Mouse (Mus musculus): ENCODE data around the gene Ankzf1. TPM values are rescaled to one million over a fixed set of nuclear protein-coding genes. Genes with fewer than 3 reads are reported as not detected.
"Not testable (repeated sequence)": the region's sequence is repeated elsewhere in the genome, so short reads cannot be mapped to it uniquely, and the experiment has no call there.

The Ankzf1 gene
- total RNA-seq, 2 experiments from 2014 or later: 13.0 to 18.5 TPM

DNA sequence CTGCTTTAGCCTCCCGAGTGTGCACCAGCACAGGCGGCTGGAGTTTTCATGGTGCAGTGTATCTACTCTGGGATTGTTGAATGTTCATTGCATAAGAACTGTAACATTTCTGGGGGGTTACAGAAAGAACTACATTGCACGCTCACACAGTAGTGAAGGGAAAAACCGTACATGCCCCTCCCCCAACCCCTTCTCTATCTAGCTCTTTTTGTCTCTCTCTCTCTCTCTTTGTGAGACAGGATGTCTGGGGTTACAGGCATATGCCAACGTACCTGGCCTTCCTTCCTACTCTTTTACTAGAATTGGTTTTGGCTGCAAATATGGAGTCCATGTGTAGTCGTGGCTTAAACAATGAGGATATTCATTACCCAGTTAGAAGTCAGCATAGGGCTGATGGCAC lies 31.0 kb downstream of the Ankzf1 start:
- DNase-seq (ENCODE audit: low spot score in 2 of 2): no peak

DNA sequence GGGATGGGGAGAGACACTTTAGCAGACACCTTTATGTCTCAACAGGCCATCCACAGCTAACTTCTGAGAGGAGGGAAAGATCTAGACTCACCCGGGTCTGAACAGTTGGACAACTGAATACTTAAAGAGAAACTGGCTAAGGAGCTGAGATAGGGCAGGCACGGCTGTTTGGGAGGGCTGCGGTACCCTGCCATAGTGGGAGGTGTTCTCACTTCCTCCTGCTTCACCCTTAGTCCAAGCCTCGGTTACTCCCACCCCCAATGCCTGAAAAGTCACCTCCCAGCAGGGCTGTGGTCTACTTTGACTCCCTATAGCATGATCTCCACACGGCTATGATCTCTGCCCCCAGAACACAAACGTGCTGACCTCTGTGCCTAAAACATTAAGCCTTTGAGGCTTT lies 31.6 kb downstream of the Ankzf1 start:
- no peak for DNase-seq (ENCODE audit: low spot score in 2 of 2)

DNA sequence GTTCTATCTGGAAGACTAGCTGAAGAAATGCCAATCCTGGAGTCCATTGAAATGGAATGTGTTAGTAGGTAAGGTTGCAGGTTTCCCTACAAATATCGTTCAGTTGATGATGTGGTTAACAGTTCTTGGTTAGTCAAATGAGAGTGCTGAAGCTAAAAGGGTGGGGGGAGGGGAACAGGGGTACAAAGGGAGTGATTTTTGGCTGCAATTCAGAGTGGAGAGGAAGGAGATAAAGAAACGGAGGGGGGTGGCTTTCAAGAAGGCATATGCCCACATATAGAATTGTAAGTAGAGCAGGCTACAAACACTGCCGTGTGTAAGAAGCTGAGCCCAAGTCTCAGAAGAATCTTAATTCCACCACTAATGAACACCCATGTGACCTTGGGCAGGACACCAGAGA lies 33.5 kb downstream of the Ankzf1 start:
- DNase-seq (ENCODE audit: low spot score in 2 of 2): no peak

DNA sequence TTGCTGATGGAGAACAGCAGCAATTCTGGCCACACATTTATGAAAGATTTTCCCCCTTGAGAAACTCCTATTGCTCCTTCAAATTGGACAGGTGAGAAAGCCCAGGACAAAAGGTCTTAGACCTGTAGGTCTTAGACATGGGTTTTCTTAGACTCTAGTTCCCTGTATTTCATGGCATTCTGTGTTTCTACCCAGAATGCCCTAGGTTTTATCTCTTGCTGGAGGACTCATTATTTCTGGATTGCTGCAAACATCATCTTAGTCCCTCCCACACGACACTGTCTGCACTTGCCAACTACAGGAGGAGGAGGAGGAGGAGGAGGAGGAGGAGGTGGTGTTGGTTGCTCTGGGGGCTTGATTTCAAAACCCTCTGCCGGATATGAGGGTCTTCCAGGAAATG lies 34.2 kb downstream of the Ankzf1 start:
- DNase-seq (ENCODE audit: low spot score in 2 of 2): no peak

DNA sequence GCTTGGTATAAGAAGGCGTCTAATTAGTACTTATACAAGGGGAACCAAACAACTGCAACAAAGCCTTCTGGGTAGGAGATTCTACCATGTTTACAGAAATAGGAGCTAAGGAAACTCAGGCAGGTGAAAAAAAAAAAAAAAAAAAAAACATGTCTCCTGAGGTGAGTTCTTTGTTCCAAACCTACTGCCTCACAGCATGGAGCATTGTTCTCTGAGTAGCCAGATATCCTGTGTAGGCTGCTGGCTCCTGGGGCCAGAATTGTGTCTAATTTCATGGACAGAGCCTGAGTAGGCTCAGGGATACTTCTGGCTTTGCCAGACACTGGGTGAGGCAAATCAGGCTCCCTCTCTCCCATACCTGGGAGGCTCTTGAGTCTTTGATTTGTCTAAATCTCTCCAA lies 35.7 kb downstream of the Ankzf1 start:
- DNase-seq (ENCODE audit: low spot score in 2 of 2): no peak

DNA sequence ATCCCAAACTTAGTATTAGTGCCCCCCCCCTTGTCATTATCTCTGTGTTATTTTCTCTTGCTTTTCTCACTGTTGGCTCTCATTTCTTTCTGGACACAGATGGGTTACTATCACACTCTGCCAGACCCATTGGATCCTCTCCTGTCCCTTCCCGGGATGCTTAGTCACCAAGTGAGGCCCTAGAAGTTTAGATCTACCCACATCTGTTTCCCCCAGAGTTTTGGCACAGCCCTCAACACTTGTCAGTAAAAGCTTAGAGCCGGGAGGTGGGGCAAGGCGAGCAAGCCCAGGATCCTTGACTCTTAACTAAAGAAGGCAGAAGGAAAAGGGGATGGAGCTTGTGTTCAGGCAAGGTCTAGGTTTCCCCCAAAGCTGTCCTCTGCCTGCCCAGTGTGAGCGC lies 37.2 kb downstream of the Ankzf1 start:
- DNase-seq (ENCODE audit: low spot score in 2 of 2): no peak

DNA sequence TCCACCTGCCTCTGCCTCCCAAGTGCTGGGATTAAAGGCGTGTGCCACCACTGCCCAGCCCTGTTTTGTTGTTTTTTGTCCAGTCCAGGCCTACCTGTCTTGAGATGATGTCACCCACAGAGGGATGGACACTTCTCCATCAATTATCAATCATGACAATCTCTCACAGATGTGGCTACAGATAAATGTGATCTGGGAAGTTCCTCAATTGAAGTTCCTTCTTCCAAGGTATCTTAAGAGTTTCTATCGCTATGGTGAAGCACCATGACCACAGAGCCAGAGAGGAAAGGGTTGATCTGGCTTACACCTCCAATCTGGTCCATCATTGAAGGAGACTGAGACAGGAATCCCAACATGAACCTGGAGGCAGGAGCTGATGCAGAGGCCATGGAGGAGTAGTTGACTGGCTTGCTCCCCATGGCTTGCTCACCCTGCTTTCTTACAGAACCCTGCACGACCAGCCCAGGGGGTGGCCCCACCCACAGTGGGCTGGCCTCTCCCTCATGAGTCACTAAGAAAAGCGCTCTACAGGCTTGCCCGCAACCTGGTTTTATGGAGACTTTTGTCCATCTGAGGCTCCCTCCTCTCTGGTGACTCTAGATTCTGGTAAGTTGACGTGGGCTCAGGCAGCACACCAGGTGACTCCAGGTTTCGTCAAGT lies 38.5 kb downstream of the Ankzf1 start:
- no peak for DNase-seq (ENCODE audit: low spot score in 2 of 2)

DNA sequence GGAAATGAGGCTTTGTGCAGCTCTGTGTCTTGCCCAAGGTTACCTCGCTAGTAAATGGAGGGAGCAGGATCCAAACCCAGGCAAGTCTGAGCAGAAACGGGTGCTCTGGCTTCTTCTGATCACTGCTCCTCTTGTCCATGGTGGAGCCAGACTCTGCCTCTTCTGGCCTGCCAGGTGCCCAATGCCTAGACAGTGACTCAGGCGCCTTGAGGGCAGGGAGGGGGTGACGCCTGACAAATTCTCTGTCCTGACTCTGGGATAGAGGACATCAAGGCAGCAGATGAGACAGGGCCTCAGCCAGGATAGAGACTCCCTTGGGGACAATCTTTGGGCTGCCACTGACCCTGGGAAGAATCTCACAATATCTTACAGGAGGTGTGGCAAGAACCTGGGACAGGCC lies 39.3 kb downstream of the Ankzf1 start:
- DNase-seq (ENCODE audit: low spot score in 2 of 2): no peak

DNA sequence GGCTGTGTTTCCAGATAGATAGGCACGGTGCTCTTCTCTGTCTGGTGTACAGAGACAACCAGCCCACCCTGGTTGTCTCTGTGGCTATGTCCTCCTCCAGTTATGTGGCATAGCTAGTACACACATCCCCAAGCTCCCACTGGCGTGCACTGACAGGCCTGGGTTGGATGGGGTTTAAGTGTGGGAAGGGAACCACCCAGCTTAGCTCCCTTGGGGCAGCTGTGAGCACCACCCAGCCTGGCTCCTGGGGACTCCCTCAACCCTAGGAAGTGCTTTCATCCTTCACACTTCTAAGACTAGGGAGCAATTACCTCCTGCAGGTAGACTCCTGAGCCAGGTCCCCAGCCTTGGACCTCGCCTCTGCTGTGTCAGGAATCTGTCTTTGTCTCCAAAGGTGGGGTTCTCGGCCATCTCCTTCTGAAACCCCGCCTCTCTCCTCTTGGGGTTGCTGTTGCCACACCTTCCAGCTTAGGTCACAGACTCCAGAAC lies 39.8 kb downstream of the Ankzf1 start, which contains the start of gene A630095N17Rik:
Gene A630095N17Rik, minus strand, starts transcription at position 439 of the 489 bp plus-strand sequence.
- no peak for DNase-seq (ENCODE audit: low spot score in 2 of 2)

DNA sequence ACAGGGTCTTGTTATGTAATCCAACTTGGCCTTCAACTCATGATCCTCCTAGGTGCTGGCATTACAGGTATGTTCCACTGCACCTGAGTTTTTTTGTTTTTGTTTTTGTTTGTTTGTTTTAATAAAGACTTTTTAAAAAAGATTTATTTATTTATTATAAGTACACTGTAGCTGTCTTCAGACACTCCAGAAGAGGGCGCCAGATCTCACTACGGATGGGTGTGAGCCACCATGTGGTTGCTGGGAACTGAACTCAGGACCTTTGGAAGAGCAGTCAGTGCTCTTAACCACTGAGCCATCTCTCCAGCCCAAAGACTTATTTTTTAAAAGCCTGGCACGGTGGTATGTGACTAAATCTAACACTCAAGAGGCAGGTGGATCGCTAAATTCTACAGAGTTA lies 40.5 kb downstream of the Ankzf1 start:
- not testable (repeated sequence) for DNase-seq (ENCODE audit: low spot score in 2 of 2)

DNA sequence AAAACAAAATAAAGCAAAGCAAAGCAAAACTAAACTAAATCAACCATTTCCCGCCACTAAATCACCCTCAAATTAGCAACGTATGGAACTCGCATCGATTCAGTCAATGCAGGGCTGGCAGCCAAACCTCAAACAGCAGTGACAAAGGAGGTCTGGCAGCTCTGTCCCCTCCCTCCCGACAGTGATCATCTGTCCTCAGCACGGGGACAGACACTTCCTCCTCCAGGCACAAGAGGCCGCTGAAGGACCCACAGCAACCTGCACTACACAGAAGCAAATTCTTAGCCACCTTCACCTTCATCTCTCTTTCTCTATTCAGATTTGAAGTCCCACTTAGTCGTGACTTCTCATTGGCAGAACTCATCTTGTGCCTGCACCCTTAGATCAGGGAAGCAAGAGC lies 42.7 kb downstream of the Ankzf1 start:
- DNase-seq (ENCODE audit: low spot score in 2 of 2): peak in 1 of 2 experiments; percentile 52

DNA sequence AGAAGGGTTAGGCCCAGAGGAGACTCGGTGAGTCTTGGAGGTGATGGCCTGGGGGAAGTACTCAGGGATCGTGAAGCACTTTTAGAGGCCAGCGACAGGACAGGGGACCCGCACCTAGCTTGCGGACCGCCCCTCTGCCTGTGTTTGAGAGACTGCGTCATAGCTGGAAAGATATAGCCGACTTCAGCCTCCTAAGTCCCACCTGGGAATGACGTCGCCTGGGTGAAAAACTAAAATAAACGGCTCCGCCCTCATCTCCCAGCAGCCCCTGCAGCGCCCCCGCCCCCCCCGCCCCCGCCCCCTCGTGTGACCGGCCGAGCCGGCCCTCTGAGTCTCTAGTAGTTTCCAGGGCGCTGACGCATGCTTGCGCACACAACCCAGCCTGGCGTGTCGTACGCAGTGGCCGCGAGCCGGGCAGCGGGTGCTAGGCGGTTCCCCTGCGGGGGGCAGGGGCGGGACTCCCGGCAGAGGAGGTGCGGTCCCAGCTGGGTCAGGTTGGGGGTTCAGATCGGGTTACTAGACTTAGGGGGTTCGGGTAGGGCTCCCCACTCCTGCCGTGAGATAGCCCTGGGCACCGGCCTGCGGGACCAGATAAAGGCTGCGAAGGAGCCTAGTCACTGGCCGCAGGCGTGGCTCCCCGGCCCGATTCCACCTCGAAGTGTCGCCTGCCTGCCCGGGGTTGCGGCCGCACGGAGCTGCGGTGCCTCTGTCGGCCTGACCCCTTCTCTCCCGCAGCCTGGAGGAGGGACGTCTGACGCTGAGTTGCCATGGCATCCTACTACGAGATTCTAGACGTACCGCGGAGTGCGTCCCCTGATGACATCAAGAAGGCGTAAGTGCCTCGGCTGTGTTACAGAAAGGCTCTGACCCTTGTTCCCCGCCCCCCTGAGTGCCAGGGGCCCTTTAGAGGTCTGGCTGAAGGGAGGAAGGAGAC lies 44.4 kb downstream of the Ankzf1 start, which contains the start of gene Dnajb2:
Gene Dnajb2, plus strand, starts transcription at position 290 of the 934 bp plus-strand sequence.
- DNase-seq (ENCODE audit: low spot score in 2 of 2): peak; percentile 85 to 87

DNA sequence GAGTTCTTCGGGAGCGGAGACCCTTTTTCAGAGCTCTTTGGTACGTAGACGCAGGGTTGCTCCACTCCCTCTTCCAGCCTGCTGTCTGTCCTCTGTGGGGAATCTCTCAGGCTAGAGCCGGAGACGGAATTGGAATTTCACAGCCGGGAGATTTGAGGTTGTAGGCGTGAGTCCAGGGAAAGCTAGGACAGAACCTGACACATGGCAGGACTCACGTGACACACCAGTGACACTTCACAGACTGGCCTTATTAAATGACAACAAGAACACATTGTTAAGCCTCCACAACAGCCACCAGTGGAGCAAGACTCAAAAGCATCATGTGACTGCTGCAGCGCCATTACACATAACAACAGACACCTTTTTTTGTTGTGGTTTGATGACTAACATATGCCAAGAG lies 47.6 kb downstream of the Ankzf1 start:
- no peak for DNase-seq (ENCODE audit: low spot score in 2 of 2)

DNA sequence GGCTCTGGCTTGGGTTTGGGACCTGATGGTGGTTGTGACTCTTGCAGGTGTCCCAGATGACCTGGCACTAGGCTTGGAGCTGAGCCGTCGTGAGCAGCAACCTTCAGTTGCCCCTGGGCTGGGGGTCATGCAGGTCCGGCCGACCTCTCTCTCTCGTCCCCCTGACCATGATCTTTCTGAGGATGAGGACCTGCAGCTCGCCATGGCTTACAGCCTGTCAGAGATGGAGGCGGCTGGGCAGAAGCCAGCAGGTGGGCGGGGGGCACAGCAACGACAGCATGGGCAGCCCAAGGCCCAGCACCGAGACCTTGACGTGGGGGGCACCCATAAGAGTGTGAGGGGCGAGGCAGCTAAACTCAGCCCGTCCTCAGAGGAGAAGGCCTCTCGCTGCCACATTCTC lies 51.5 kb downstream of the Ankzf1 start:
- no peak for DNase-seq (ENCODE audit: low spot score in 2 of 2)

DNA sequence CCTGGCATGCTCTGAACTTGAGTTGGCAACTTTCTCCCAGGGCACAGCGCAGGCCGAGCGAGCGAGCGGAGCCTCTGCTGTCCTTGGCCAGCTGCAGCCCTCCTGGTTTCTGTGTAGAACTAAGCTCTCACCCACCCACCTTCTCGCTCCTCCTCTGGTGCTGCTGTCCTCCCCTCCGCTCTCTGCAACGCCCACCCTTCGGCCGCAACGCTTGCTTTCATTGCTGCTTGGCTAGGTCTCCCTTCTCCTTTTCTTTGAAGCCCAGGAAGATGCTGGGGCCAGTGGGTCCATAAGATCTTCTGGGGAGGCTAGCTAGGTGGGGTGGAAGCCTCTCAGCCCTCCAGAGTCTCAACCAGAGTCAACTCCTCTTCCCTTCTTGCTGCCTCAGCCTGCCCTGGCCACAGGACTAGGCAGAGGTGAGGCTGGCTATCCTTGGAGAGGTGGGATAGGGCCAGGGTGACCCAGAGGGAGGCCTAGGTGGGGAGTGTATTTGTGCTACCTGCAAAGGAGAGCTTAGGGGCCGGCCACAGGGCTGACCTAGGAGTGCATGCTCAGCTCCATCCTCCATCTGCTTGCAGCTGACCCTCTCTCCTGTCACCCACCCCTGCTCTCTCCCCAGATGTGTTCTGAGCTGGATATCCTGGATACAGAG lies 52.4 kb downstream of the Ankzf1 start:
- no peak for DNase-seq (ENCODE audit: low spot score in 2 of 2)

DNA sequence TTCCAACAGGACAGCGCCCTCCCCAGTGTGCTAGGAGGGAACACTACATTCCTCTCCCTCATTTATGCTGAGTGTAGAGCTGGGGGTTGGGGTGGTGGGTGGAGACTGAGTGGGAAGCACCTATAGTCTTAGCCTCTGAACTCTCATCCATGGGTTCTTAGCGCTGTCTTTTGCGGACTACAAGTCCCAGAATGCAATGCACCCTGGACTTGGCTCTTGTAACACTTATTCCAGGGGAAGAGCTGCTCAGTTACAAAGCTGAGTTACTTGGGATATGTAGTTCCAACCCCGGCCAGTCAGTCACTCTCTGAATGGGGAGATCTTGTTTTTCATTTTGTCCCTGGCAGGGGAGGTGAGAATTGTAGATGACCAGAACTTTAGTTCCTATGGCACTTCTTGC lies 52.9 kb downstream of the Ankzf1 start:
- no peak for DNase-seq (ENCODE audit: low spot score in 2 of 2)

DNA sequence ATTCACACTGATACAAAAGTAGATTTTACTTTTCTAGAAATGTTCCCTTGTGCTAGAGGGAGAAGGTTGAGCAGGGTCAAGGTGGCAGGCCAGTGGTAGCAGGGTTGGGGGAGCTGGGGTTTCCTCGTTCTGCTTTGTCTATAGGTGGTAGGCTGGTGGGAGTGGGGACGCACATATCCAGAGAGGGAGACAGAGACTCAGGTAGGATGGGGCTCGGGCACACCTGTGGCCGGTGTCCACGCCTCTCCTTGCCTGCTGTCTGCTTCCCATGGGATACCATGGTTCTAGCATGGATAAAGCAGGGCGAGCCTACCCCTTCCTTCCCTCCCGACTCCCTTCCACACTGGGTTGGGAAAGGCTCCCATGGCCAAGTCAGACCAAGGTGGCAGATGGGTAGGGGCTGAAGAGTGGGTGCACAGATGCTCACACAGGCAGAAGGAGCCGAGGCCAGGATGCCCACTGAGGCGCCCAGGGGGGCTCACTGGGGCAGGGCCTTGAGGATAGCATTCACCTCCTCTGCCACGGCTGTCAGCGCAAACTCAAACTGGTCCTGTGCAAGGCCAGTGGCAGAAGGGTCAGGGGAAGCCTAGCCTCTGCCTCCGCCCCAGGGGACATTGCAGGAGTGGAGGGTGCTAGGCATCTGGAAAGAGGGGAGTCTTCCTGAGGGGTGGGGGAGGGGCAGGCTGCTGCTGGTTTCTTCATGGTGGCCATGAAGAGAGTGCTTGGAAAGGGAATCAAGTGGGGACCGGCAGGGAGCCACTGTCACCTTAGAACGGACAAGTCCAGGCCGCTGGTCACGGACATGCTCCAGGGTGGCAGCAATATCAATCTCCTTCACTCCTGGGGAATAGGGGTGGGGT lies 55.4 kb downstream of the Ankzf1 start:
- no peak for DNase-seq (ENCODE audit: low spot score in 2 of 2)

DNA sequence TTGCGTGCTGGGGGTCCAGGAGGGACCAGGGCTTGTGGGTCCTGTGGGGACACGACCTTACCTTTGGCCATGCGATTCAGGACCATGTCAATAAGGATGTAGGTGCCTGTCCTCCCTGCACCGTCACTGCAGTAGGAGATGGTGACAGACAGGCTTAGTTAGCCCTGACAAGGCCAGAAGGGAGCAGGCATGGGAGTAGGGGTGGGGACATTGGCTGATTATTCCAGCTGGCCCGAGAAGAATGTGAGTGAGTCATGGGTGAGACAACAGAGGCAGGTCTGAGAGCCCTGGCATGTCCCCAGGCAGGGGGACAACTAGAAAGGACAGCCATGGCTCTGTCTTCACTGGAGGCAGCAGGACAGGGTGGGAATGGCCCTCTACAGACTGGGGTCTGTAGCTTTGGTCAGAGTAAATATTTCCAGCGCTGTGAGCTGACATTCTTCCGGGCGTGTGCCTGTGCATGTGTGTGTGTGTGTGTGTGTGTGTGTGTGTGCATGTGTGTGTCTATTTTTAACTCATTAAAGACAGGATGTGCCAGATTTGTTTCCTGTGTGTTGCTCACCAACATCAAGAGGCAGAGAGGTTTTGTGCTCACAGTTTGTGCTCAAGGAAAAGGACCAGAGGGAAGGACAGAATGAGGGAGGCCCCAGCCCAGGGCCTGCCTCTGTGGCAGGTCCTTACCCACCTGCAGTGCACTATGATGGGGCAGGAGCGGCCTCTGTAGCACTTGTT lies 56.3 kb downstream of the Ankzf1 start:
- peak in 1 of 2 experiments; percentile 49 for DNase-seq (ENCODE audit: low spot score in 2 of 2)

Data from adrenal gland, adult 18-20 months (tissue).